Mouse (Mus musculus): ENCODE data around the gene Sergef. TPM values are rescaled to one million over a fixed set of nuclear protein-coding genes. Genes with fewer than 3 reads are reported as not detected.
A peak's percentile ranks its signal among the peaks of the same experiment; 100 is the strongest.
"Not testable (repeated sequence)": the region's sequence is repeated elsewhere in the genome, so short reads cannot be mapped to it uniquely, and the experiment has no call there.

Gene Sergef
- 1 to 10 TPM; 2.9 to 5.1 TPM for total RNA-seq (2021)
- 3.6 and 4.9 TPM in 2 replicates for polyA plus RNA-seq (2012; rRNA removed)
- long read RNA-seq, transcript Sergef-201 (11 exons, 1,465 nt): major isoform, 5 of 6 reads
- long read RNA-seq, partial matches to known transcripts: 1 of 6 reads
- long read RNA-seq, other reads (novel, unspliced or antisense): 0 of 6 reads

DNA sequence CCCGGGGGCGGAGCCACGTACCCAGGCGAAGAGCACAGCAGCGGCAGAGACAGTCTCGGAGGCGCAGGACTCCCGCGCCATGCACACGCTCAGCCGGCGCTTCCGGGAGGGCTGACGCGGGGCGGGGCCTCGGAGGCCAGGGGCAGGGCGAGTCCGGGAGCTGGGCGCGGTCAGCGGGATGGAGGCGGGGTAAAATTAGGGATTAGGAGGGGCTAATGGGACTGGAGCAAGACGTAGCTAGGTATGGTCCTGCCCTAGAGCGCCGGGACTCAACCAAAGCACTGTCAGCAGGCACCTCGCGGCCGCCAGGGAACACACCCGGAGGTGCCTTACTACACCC is at the start of gene Sergef:
Gene Sergef, minus strand, starts transcription at position 116 of the 340 bp plus-strand sequence.
- no peaks in the 10 kb centered on the region for H3K27me3 ChIP-seq (ENCODE audit: control insufficient read depth, insufficient read depth, low read length)
- peak within 1 kb of the TSS; percentile 59 for H3K4me3 ChIP-seq
- TF ChIP-seq POLR2A (IDR thresholded peaks at IDR 0.05; ENCODE audit: insufficient read depth, low read depth, low read length) (peak; percentile 63), CTCF (IDR thresholded peaks at IDR 0.05) (peak; percentile 21), EP300 (IDR thresholded peaks at IDR 0.05; ENCODE audit: insufficient read depth, low read depth, low read length) (no peak)
- no peaks in the 10 kb centered on the region for H3K4me1 ChIP-seq (ENCODE audit: control insufficient read depth, insufficient read depth, low read length)
- intact Hi-C loops (cut with DNase I): no loop called here
- H3K36me3 ChIP-seq (ENCODE audit: control insufficient read depth, insufficient read depth, low read length): no peaks in the 10 kb centered on the region
- no peaks in the 10 kb centered on the region for H3K79me2 ChIP-seq (replicated peaks; ENCODE audit: control insufficient read depth, insufficient read depth, low read length)
- DNase-seq: peak; percentile 93 to 94
- H3K27ac ChIP-seq: peak within 1 kb of the TSS; percentile 59
- WGBS: 0% methylated on average over 29 of the region's 30 CpGs
- H3K9ac ChIP-seq (ENCODE audit: low read depth, low read length): peak within 1 kb of the TSS; percentile 78

DNA sequence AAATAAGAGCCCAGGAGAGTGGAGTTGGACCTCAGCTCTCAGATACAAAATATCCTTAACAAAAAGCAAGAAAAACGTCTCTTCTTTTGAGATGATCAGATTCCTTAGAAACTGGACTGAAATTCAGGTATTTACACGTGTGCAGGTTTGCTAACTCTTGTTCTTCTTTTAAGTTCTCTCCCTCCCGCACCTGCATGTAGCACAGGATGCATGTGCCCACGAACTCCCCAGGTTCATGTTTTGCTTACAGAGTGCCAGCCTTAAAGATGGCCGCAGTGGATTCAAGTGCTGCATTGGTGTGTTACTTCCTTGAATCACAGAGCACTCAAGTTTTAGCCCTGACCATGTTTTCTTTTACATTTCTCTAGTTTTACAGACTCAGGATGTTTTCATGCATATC is 47.2 kb upstream of the Sergef start:
- no peaks in the 10 kb centered on the region for H3K27me3 ChIP-seq (ENCODE audit: control insufficient read depth, insufficient read depth, low read length)
- H3K9ac ChIP-seq (ENCODE audit: low read depth, low read length): no peak overlapping the region
- WGBS: 82% methylated on average over 5 of the region's 5 CpGs
- H3K4me3 ChIP-seq: no peak overlapping the region
- no peak for DNase-seq
- no peaks in the 10 kb centered on the region for H3K4me1 ChIP-seq (ENCODE audit: control insufficient read depth, insufficient read depth, low read length)
- no peaks in the 10 kb centered on the region for H3K79me2 ChIP-seq (replicated peaks; ENCODE audit: control insufficient read depth, insufficient read depth, low read length)
- intact Hi-C loops (cut with DNase I): no loop called here
- TF ChIP-seq CTCF (IDR thresholded peaks at IDR 0.05) (no peak), EP300 (IDR thresholded peaks at IDR 0.05; ENCODE audit: insufficient read depth, low read depth, low read length) (no peak), POLR2A (IDR thresholded peaks at IDR 0.05; ENCODE audit: insufficient read depth, low read depth, low read length) (no peak)
- no peaks in the 10 kb centered on the region for H3K36me3 ChIP-seq (ENCODE audit: control insufficient read depth, insufficient read depth, low read length)
- no peak overlapping the region for H3K27ac ChIP-seq

DNA sequence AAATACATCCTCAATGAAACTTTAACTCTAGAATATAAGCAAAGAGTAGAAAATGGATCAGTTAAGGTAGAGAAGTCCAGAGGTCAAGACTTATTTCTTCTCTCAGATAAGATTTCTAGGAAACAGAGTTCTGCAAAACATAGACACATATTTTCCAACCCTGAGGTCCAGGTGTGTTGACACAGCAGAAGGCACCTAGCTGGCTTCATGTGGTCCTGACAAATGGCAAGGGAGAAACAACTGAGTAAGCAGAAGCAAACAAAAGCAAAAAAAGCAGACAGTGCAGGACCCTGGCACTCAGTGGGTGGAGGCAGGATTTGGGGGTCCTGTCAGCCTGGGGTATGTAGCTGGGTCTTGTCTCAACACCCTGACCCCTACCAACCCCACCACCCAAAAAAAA is 41.1 kb upstream of the Sergef start:
- no peak overlapping the region for H3K4me3 ChIP-seq
- no peak overlapping the region for H3K27ac ChIP-seq
- no peaks in the 10 kb centered on the region for H3K79me2 ChIP-seq (replicated peaks; ENCODE audit: control insufficient read depth, insufficient read depth, low read length)
- H3K9ac ChIP-seq (ENCODE audit: low read depth, low read length): no peak overlapping the region
- DNase-seq: no peak
- intact Hi-C loops (cut with DNase I): no loop called here
- no peaks in the 10 kb centered on the region for H3K4me1 ChIP-seq (ENCODE audit: control insufficient read depth, insufficient read depth, low read length)
- TF ChIP-seq POLR2A (IDR thresholded peaks at IDR 0.05; ENCODE audit: insufficient read depth, low read depth, low read length) (no peak), EP300 (IDR thresholded peaks at IDR 0.05; ENCODE audit: insufficient read depth, low read depth, low read length) (no peak), CTCF (IDR thresholded peaks at IDR 0.05) (no peak)
- H3K27me3 ChIP-seq (ENCODE audit: control insufficient read depth, insufficient read depth, low read length): no peaks in the 10 kb centered on the region
- H3K36me3 ChIP-seq (ENCODE audit: control insufficient read depth, insufficient read depth, low read length): no peaks in the 10 kb centered on the region

DNA sequence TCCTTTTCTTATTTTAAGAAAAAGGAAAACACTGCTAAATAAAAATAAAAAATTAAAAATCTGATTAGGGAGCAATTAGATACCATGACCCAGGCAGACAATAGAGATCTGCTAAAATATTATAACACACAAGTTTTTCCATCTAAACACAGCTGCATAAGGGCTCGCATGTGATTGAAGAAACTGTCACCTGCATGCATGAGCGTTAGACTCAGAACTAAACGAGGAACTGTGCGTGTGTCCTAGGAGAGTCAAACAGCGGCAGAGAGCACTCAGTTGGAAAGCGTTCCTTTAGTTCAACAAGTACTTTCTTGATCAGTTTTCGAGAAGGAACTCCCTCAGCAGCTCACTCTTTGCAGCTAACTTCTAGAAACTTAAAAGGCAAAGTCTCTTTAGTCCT is 39.4 kb upstream of the Sergef start:
- 83% methylated on average over 7 of the region's 7 CpGs for WGBS
- H3K36me3 ChIP-seq (ENCODE audit: control insufficient read depth, insufficient read depth, low read length); H3K4me1 ChIP-seq (ENCODE audit: control insufficient read depth, insufficient read depth, low read length); H3K27ac ChIP-seq; H3K4me3 ChIP-seq; DNase-seq; H3K9ac ChIP-seq (ENCODE audit: low read depth, low read length); H3K27me3 ChIP-seq (ENCODE audit: control insufficient read depth, insufficient read depth, low read length); H3K79me2 ChIP-seq (replicated peaks; ENCODE audit: control insufficient read depth, insufficient read depth, low read length); intact Hi-C loops (cut with DNase I): not testable (repeated sequence)

DNA sequence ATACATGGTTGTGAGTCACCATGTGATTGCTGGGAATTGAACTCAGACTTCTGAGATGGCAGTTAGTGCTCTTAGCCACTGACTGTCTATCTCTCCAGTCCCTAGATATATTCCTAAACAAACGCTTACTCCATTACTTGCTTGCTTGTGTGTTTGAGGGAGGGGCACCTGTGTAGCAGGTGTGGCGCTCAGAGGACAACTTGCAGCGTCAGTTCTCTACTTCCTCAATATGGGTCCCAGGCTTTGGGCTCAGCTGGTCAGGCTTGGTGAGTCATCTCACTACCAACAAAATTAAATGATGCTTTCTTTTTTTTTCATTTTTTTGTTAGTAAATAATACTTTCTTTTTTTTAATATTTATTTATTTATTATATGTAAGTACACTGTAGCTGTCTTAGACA is 38.8 kb upstream of the Sergef start:
- no peaks in the 10 kb centered on the region for H3K4me1 ChIP-seq (ENCODE audit: control insufficient read depth, insufficient read depth, low read length)
- WGBS: 74% methylated on average over 3 of the region's 3 CpGs

DNA sequence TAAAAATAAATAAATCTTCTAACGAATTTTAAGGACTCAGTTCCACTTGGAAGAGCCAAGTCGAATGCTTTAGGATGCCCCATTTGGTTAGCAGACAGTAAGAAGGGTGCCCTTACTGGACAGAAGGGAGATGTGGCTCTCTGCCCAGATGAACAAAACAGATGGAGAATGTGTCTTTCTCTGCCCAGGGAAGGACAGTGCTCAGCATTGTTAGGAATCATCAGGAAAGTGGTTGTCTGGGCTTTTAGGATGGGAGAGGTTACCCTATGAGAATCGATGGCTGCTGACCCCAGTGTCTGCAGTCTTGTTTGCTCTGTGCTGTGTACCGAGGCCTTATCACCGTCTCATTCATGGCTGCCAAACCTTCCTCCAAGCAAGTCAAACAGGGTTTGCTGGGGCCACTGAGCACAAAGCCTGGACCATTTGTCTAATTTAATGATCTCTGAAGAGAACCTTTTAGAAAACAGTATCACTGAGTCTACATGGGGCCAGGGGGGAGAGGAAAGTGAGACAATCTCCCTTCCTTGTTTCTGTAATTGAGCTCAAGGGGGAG is 37.3 kb upstream of the Sergef start:
- no peaks in the 10 kb centered on the region for H3K4me1 ChIP-seq (ENCODE audit: control insufficient read depth, insufficient read depth, low read length)
- no peak overlapping the region for H3K9ac ChIP-seq (ENCODE audit: low read depth, low read length)
- H3K79me2 ChIP-seq (replicated peaks; ENCODE audit: control insufficient read depth, insufficient read depth, low read length): no peaks in the 10 kb centered on the region
- DNase-seq: no peak
- no peaks in the 10 kb centered on the region for H3K27me3 ChIP-seq (ENCODE audit: control insufficient read depth, insufficient read depth, low read length)
- intact Hi-C loops (cut with DNase I): no loop called here
- no peak for TF ChIP-seq EP300 (IDR thresholded peaks at IDR 0.05; ENCODE audit: insufficient read depth, low read depth, low read length)
- TF ChIP-seq POLR2A (IDR thresholded peaks at IDR 0.05; ENCODE audit: insufficient read depth, low read depth, low read length): no peak
- TF ChIP-seq CTCF (IDR thresholded peaks at IDR 0.05): no peak
- no peaks in the 10 kb centered on the region for H3K36me3 ChIP-seq (ENCODE audit: control insufficient read depth, insufficient read depth, low read length)
- H3K27ac ChIP-seq: no peak overlapping the region
- H3K4me3 ChIP-seq: no peak overlapping the region
- 49% methylated on average over 5 of the region's 5 CpGs for WGBS

More for the DNA sequence above, 38.8 kb upstream of the Sergef start:
- Histone ChIP-seq H3K9ac (ENCODE audit: low read depth, low read length) (no peak overlapping the region), H3K27me3 (ENCODE audit: control insufficient read depth, insufficient read depth, low read length) (no peaks in the 10 kb centered on the region), H3K79me2 (replicated peaks; ENCODE audit: control insufficient read depth, insufficient read depth, low read length) (no peaks in the 10 kb centered on the region), H3K27ac (no peak overlapping the region), H3K4me3 (no peak overlapping the region), H3K36me3 (ENCODE audit: control insufficient read depth, insufficient read depth, low read length) (no peaks in the 10 kb centered on the region)
- intact Hi-C loops (cut with DNase I): no loop called here
- DNase-seq: no peak
- TF ChIP-seq POLR2A (IDR thresholded peaks at IDR 0.05; ENCODE audit: insufficient read depth, low read depth, low read length): no peak
- TF ChIP-seq CTCF (IDR thresholded peaks at IDR 0.05): no peak
- TF ChIP-seq EP300 (IDR thresholded peaks at IDR 0.05; ENCODE audit: insufficient read depth, low read depth, low read length): no peak
